Mouse (Mus musculus) right cerebral cortex, adult 18-20 months (tissue): ENCODE data around the gene Clic4.
"Not testable (repeated sequence)": the region's sequence is repeated elsewhere in the genome, so short reads cannot be mapped to it uniquely, and the experiment has no call there.

Experiments
- DNase-seq: peaks from one replicate; pipeline ENCODE4 v3.0.0; 2022; ENCODE audit warnings: mixed read lengths

Clic4 gene

DNA sequence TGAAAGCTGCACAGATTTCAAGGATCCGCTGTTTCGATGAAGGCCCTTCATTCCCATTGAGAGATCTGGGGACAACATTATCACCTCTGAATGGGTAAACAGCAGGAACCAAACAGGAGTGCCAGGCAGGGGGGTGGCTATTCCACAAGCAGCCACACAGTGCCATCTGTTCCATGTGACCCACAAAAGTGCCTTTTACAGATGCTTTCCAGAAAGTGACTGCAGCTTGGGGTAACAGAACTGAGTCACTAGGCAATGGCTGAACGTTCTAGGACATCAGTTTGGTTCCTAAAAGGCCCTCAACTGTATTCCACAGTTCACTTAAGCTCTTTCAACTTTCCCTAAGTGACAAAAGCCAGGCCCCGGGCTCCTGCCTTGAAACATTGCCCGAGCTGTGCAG is 42.0 kb downstream of the Clic4 start:
- DNase-seq: peak; percentile 30

DNA sequence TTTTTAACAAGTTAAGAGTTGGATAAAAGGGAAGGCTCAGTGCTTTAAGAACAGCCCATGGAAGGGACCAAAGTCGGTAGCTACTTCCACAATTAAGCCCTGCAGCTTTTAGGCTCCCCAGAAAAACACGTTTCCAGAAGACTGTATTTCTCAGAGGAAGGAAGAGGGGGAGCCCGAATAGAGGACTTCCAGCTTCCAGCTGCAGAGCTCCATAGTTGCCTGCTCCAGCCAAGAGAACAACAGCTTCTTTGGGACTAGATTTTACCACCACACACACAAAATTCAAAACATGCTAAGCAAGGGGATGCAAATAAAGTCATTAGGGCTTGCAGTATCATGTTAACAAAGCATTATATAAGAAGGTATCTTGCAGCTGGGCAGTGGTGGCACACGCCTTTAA is 42.7 kb downstream of the Clic4 start:
- no peak for DNase-seq

DNA sequence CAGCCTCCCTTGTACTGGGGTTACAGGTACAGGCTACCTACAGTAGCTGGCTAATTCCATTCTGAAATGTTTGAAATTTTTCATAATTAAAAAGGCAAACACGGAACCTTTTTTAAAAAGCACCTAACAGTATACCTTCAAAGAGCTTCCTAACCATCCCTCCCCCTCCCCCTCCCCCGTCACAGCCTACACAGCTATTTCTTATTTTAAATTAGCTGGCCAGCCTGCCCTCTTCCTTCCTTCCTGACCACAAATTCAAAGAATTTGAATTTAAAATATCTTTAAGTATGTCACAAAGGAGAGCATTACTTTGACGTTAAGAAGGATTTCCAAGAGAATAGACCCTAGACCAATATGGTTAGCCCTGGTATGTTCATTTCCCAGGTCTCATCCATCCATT is 44.5 kb downstream of the Clic4 start:
- no peak for DNase-seq

DNA sequence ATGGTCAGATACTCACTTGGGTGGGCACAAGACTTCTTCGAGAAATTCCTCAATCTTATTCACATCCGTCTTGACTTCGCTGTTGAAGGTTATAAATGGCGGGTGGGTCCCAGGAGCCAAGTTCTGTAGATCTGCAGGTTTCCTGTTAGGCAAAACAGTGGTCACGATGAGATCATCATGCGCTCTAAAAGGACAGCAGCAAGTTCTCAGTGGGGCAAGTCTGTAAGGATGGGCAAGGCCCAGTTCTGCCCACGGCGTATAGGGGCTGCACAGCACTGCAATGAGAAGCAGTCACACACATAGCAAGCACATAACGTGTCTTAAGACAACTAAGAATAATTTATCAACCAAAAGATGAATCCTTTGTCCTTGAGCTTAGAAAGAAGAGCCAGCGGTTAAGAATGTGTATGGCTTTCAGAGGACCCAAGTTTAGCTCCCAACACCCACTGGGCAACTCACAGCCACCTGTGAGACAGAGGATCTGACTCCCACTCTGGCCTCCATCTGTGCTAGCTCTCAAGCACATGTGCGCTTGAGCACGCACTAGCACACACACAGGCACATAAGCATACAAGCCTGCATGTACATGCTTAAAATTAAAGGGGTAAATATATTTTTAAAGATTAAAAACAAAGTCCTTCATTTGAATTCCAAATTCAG is 46.5 kb downstream of the Clic4 start:
- DNase-seq: no peak

DNA sequence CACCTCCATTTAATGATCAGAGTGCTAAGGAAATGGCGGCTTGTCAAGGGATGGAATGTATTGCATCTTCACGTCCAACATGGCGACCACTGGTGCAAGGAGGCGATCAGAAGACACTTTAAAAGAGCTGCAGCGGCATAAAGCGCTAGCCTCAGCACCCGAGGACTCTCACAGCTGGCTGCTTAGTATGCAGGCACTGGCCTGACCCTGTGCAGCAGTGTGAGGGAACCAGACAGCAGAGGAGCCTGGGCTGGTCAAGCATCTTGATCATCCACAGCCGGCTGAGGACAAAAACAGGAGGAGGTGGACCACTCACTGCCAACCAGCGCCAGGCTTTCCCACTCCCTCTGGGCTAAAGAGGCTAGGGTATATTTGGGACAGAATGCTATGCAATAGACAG is 48.8 kb downstream of the Clic4 start:
- no peak for DNase-seq

DNA sequence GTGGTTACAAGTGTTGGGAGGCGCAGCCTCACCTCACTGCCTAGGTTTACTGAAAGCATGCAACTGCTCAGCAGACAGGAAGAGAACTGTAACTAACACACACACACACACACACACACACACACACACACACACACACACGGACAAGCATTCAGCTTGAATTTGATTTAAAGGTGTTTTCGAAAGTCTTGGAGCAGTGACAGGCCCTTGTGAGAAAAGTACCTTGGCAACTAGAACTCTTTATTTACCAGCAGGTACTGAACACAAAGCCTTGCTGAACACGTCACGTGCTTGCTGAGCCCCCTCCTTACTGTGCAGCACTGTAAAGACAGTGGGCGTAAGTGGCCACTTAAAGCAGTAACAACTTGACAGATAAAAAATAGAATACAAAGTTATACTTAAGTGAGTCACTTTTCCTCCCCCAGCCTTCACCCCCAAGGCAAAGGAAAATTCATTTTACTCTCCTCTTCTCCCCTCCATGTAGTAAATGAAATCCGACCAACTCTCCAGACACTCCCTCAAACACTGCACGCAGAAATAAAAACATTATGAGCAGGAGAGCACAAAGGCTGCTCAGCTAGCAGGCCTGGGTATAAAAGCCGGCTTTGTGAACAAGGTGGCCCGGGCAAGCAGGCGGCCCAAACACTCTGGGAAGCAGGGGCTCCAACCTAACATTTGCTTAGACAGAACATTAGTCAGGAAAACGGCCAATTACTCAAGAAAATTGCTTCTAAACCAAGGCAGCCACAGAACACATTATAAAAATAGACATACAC is 50.8 kb downstream of the Clic4 start:
- DNase-seq: peak; percentile 16

DNA sequence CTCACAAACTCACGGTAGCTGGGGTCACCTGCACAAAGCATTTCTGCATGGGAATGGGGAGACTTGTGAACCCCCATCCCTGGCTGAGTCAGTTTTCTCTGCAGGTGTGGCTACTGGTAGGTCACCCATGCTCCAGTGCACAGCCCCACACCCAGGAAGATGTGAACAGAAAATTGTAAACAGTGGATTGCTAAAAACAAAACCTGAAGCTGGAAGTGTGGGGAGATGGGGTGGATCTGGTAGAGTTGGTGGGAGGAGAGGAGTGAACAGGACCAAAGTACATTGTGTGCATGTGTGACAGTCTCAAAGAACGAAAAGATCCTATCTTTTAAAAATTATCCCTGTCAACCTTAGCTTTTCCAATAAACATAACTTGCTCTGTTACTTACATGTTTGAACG is 52.0 kb downstream of the Clic4 start:
- DNase-seq: no peak

DNA sequence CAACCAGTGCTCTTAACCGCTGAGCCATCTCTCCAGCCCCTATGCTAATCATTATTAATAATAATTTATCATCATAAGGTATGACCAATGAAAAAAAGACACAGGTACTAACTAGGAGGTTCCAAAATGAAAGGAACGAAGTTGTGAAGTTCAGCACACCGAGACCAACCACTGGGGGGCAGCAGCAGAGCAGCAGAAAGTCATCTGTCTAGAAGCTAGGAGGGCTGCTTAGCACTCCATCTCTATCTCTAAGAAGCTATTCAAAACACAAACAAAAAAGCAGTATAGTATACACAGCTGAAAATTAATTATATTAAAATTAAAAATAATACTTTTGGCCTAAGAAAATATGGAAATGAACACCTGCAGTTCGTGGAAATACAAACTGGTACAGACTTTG is 53.0 kb downstream of the Clic4 start:
- peak; percentile 69 for DNase-seq

DNA sequence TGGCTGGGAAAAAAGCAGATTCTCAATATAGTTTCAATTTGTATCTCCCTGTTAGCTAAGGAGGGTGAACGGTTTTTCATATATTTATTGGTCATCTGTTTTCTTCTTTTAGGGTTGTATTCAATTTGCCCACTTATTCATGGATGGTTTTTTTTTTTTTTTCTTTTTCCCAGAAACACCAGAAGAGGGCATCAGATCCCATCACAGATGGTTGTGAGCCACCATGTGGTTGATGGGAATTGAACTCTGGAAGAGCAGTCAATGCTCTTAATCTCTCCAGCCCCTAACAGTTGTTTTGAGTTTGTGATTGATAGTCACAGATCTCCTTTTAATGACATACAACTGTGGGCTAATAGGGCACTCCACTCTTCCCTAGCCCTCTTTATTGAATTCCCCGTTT is 62.8 kb downstream of the Clic4 start:
- DNase-seq: no peak

DNA sequence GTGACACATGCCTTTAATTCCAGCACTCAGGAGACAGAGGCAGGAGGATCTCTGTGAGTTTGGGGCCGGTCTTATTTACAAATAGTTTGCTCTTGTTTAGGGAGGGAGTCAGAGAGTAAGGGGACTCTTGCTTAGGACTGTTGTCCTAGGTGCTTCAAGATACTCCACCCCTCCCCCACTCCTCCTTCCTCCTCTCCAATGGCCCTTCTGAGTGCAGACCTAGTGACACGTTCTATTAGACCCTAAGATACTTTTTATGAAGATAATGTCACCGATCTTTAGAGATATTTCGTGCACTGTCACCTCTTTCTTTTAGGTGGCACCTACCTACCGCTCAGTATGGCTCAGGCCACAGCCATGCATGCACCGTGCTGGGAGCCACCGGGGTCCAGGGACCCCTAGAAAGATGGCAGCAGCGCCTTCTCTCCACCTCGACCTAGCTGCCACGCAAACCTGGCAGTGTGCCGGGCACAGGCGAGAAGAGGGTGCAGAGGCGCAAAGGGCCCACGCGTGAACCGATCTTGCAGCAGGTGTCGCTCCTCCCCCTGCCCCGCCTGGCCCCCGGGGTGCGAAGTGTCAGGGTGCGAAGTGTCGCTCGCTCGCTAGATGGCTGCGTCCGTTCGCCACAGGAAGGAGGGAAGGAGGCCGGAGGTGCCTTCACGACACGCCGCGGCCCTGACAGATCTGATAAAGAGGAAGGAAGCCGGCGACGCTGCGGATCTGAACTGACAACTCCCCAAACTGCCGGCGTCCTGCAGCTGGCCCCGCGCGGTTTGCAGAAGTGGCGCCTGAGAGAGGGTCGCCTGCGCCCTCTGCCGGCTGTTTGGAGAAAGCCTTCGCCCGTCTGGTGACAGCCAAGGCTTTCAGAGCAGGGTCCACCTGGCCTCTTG is 66.7 kb downstream of the Clic4 start:
- DNase-seq: peak; percentile 68

DNA sequence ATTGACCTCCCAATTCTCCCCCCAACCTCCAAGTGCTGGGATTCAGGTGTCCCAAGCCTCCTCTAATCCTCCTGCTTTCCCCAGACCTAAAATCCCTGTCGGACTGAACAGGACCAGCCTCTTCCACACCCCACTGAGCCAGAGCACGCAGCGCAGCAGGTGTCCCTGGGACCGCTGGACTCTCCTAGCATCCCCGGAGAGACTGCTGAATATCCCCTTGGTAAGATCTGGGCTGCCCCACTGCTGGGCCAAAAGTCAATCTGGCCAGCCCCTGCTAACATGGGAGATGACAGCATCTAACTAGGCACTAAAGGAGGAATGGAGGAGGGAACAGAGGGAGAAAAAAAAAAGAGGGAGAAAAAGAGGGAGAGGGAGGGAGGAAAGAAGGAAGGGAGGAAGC is 67.4 kb downstream of the Clic4 start:
- no peak for DNase-seq

DNA sequence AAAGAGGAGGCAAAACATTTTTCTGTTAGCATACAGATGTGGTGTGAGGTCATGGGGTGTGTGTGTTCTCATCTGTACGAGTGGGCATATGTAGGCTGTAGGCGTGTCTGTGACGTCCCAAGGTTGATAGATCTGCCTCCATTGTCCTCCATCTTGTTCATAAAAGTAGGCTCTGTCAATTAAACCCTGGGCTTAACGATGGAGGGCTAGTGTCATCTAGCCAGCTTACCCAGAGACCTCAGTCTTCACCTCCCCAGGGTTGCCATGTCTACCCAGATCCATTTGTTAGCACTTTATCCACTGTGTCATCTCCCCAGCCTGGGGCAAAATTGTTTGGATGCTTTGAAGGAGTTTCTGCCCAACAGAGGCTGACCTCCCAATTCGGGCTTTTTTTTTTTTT is 67.9 kb downstream of the Clic4 start:
- DNase-seq: no peak

DNA sequence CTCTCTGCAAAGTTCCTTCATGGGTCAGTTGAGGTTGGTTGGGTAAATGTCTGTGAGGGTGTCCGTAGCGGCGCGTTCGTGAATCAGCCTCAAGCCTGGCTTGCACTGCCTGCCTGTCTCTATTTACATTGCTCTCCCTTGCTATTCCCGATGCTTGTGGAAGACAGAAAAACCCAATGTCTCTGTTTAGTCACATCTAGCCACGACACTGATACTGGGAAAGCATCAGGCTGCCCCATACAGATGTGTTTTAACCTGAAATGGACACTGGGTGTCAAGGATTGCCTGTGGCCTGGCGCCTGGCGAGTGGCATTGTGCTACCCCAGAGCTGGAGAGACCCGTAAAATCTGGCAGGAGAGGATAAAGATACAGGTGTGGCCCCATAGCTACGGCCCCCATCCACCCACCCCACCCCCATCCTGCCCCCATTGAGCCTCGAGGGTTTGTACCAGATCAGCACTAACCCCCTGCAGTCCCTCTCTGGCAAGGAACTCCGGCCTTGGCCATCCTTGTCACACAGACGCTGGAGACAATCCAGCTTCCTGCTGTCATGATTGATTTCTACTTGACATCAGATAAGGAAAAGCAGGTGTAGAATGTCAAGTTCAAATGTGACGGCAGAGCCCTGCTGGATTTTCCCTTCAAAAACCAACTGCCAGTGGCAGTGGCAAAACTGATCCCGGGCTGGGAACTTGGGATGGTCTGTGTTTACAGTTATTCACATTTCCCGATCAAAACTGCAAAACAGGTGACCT is 68.6 kb downstream of the Clic4 start:
- no peak for DNase-seq

DNA sequence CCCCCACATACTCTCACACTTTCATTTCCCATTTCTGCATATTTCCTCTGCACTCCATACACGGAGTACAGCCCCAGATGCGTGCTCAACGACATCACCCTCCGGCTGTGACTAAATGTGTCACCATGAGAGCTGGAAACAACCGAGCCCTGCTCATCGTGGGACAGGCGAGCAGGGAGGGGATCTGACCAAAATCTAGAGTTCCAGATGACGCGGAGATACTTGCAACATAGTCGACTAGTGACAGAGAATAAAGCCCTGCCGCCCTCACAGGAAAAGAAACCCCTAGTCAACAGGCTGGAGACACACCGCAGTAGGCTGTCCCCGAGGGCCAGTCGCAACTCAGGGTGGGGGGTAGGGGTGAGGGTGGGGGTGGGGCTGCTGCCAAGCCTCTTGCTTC is 69.3 kb downstream of the Clic4 start:
- no peak for DNase-seq

DNA sequence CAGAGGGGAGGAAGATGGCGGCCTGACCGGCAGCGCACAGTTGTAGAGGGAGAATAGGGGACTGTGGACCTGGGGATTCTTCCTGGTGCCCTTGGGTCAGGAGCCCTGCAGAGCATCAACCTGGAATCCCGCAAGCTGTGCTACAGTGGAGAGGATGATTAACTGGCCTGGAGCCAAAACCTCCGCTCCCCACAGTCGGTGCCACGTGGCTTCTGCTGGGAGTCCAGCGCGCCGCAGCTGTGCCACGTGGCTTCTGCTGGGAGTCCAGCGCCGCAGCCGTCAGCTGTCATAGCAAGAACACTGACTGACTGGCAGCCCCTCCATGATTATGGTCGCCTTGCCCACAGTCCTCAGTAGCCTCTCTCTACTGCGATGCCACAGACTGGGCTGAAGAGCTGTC is 70.8 kb downstream of the Clic4 start:
- DNase-seq: no peak

DNA sequence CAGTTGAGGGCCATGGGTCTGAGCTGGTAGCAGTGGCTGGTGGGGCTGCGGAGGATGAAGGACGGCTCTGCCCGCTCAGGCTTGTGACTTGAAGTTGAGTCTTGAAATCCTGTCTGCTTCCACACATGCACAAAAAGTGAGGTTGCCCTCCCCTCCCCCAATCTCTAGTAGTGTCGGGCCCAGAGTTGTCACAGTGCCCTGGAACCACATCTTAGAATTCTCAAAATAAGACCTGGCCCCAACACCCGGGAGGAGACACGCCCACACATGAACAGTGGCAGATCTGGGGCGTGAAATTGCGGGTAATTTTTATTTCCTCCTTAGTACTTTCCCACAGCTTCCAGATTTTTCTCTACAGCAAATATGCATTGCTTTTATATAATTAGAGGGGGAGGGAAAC is 74.8 kb downstream of the Clic4 start:
- no peak for DNase-seq

DNA sequence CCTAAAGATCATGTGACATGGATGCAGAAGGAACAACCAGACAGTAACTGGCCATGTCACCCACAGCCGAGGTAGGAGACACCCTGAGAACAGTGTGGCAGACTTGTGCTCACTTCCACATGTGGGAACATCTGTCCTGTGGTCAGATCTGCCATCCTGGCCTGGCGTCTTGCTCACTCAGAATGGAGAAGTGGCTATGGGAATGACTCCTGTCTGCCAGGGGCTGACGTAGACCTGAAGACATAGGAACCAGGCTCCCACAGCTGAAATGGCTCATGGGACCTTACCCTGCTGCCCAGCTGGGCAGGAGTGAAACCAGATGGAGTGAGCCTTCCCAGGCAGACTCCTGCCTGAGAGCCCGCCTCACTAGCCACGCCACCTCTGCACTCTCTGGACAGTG is 79.8 kb downstream of the Clic4 start:
- DNase-seq: no peak

DNA sequence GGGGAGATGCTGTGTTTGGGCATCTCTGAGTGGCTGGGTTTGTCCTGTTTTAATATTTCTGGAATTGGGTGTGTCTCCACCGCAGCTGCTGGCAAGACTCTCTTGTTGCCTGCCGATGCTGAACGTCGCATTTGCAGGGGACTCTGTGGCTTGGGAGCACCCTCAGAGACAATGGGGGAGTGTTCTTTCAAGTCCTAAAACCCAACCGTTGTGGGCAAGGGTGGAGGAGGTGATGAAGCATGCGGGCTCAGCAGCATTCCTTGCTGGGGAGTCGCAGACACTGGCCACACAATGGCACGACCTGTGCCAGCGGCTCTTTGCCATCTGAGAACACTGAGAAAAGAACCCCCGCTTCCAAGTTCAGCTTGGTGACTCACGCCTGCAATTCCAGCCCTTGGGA is 81.0 kb downstream of the Clic4 start:
- no peak for DNase-seq

DNA sequence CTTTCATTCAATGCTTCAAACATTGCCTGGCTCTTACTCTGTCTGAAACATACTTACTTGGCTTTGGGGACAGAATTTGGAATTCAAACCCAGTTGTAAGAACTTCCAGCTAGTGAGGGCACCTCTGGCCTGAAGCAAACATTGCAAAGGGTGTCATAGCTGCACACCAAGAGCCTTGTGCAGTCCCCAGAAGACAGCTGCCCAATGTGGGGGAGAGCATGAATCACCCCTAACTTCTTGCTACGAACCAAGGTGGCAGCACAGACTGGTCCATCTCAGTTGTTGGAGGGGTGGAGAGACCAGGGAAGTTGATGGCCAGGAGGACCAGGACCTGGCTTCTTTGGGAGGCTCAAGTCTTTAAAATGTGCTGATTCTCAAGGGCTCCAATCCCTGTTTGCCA is 81.4 kb downstream of the Clic4 start:
- no peak for DNase-seq

DNA sequence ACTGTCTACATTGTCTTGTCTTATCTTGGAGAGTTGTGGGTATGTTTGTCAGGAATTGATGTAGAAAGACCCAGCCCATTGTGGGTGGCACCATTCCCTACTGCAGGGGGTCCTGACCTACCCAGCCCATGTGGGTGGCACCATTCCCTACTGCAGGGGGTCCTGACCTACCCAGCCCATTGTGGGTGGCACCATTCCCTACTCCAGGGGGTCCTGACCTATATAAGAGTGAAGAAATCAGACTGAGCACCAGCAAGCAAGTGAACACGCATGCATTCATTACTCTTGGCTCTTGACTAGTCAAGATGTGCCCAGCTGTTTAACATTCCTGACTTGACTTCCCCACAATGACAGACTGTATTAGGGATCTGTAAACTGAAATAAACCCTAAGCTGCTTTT is 82.2 kb downstream of the Clic4 start:
- no peak for DNase-seq

DNA sequence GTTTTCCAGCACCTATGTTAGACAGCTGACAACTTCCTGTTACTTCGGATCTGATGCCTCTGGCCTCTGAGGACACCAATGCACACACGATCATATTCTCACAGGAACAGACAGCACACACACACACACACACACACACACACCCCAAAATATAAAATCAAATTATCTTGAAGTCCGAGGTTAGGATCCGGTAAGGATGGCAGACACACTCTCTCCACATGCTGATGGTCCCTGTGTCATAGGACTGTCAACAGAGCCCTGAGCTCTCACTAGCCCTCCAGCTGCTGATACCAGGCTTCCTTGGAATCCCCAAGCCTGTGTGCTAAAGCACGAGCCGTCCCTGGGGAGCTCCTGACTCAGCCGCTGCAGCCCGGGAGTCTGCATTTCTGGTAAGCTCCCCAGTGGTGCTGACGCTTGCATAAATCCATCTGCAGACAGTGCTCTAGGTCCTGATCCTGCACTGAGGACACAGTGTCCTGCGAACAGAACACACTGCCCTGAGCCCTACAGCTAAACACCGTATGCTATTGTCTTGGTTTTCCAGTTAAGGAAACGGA is 83.1 kb downstream of the Clic4 start:
- no peak for DNase-seq

DNA sequence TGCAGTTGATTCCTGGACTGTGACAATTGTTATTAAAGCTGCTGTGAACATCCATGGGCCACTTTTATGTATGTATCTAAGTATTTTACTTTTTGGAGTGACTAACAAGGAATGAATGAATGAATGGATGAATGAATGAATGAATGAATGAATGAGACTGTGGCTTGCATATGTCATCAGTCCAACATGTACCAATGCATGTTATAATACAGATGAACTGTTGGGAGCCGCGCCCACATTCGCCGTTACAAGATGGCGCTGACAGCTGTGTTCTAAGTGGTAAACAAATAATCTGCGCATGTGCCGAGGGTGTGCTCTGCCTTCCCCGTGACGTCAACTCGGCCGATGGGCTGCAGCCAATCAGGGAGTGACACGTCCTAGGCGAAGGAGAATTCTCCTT is 88.3 kb downstream of the Clic4 start:
- DNase-seq: not testable (repeated sequence)

DNA sequence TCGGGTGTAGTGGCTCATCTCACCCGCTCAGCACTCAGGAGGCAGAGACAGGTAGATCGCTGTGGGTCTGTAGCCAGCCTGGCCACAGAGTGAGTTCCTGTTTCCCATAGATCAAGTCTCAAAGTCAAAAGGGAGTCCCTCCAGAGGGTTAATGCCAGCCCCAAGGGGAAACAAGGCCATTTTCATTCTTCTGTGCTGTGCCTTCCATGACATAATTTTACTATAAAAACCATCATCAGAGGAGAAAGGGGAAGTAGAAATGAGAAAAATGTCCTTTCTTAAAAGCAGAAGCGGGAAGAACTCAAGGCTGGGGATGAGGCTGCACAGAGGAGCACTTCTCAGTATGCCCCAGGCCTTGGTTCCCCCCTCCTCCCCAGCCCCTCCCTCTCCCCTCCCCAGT is 90.8 kb downstream of the Clic4 start:
- no peak for DNase-seq
